Mouse (Mus musculus) spleen, adult 2 months (tissue): ENCODE data around the gene Mlana. TPM values are rescaled to one million over a fixed set of nuclear protein-coding genes. Genes with fewer than 3 reads are reported as not detected.

Experiments used
- DNase-seq, 2 experiments: peaks; one replicate each; pipeline versions ENCODE4 v3.0.0 to v3.0.0-alpha.2; 2012 to 2021; ENCODE audit warnings: low spot score in 2 of 2, low read depth in 1 of 2
- H3K27ac ChIP-seq: fragments of 200-500 bp; 2 replicates; pipeline ENCODE4 v1.5.1; 2012; ENCODE audit warnings: low read length, inconsistent platforms; ENCODE audit not compliant: insufficient read depth
- H3K27me3 ChIP-seq: fragments of 200-500 bp; 2 replicates; pipeline ENCODE4 v1.6.1; 2012; ENCODE audit warnings: mild to moderate bottlenecking, moderate library complexity, low read length, inconsistent platforms; ENCODE audit not compliant: control insufficient read depth, insufficient read depth
- H3K36me3 ChIP-seq: fragments of 200-500 bp; 2 replicates; pipeline ENCODE4 v1.6.1; 2012; ENCODE audit warnings: mild to moderate bottlenecking, low read length, inconsistent platforms; ENCODE audit not compliant: control insufficient read depth, insufficient read depth
- H3K4me1 ChIP-seq: fragments of 200-500 bp; 2 replicates; pipeline ENCODE4 v1.6.1; 2011; ENCODE audit warnings: inconsistent platforms; ENCODE audit not compliant: control insufficient read depth, insufficient read depth, insufficient read length
- H3K4me3 ChIP-seq: fragments of 200-500 bp; 2 replicates; pipeline ENCODE4 v1.5.1; 2011; ENCODE audit warnings: mild to moderate bottlenecking, inconsistent platforms; ENCODE audit not compliant: insufficient read depth, insufficient read length; ENCODE audit errors: extremely low read depth
- CTCF ChIP-seq: fragments of 200-500 bp; IDR thresholded peaks from 2 replicates; pipeline ENCODE4 v1.5.1; 2011; ENCODE audit warnings: mild to moderate bottlenecking, inconsistent platforms; ENCODE audit not compliant: insufficient read depth, insufficient read length, insufficient replicate concordance; ENCODE audit errors: extremely low read depth
- POLR2A ChIP-seq: fragments of 200-500 bp; IDR thresholded peaks from 2 replicates; pipeline ENCODE4 v1.6.1; 2011; ENCODE audit warnings: low read depth, low read length, inconsistent platforms
- WGBS: fragments of 180-500 bp; shearing (Covaris S2); methylation state at CpG from one replicate; pipeline ENCODE4 v1.1.7; 2018; 5-methylcytosine and 5-hydroxymethylcytosine counted together
- polyA plus RNA-seq: library from polyadenylated mRNA; depleted of rRNA; stranded (reverse); fragments of >200 nt; gene quantifications from 2 replicates; pipeline ENCODE4 v1.2.3, GENCODE M21; 2012

Gene Mlana
- polyA plus RNA-seq, 1 experiment, result 1.0 TPM

DNA sequence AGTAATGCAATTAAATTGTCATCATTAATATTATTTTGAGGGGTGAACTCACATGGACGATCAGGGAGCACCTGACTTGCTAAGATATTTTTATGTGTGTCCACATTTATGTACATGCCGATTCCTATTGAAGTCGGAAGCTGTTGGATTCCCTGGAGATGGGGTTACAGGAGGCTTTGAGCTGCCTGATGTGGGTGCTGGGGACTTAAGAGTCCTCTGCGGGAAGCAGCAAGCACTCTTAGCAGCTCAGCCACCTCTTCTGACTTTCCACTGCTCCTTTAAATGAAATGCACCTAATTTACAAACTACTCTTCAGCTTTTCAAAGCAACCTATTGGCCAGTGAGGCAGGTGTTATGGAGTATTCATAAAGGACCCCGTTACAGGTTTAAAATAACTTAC lies 10.8 kb downstream of the Mlana start:
- Histone ChIP-seq H3K27me3 (no peaks in the 10 kb centered on the region), H3K27ac (no peak overlapping the region), H3K4me3 (no peak overlapping the region), H3K4me1 (no peaks in the 10 kb centered on the region), H3K36me3 (no peaks in the 10 kb centered on the region)
- 65% methylated on average over 5 of the region's 5 CpGs for WGBS
- no peak for DNase-seq
- no peak for TF ChIP-seq CTCF
- TF ChIP-seq POLR2A, result no peak

DNA sequence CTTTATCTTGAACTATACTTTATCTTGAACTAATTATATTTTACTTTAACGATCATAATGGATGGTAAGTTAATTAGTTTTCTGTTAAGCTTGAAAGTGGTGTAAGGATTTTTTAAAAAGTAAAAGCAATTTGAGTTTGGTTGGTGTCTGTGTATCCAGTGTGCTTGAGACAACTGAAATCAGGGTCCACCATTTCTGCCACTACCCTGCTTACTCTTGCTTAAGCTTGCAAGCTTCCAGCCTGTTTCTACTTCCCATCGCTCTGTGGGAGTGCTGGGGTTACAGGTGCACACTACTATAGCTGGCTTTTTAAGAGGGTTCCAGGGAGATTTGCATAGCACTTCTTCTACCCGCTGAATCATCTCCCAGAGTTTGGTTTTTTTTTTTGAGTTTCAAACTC lies 11.8 kb downstream of the Mlana start:
- TF ChIP-seq CTCF (no peak), POLR2A (no peak)
- Histone ChIP-seq H3K27me3 (no peaks in the 10 kb centered on the region), H3K27ac (no peak overlapping the region), H3K4me3 (no peak overlapping the region), H3K36me3 (no peaks in the 10 kb centered on the region), H3K4me1 (no peaks in the 10 kb centered on the region)
- WGBS, result 84% methylated on average over 3 of the region's 3 CpGs
- DNase-seq, result no peak

DNA sequence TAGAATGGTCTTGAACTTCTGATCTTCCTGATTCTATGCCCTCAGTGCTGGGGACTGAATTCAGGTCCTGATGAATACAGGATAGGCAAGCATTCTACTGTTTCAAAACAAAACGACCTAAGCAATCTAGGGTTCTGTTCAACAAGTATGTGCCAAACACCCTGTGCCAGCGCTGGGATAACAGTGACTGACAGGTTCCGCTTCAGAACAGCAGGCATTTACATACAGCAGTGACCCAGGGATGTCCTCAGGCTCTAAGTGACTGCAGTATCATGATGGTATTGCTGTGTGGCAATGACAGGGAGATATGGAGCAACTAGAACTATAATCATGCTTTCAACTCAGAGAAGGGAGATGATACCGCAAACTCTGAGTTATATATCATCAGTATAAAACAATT lies 15.8 kb downstream of the Mlana start:
- no peak for DNase-seq
- H3K36me3 ChIP-seq, result peaks cover 9% of the 10 kb centered on the region
- 87% methylated on average over 4 of the region's 4 CpGs for WGBS

DNA sequence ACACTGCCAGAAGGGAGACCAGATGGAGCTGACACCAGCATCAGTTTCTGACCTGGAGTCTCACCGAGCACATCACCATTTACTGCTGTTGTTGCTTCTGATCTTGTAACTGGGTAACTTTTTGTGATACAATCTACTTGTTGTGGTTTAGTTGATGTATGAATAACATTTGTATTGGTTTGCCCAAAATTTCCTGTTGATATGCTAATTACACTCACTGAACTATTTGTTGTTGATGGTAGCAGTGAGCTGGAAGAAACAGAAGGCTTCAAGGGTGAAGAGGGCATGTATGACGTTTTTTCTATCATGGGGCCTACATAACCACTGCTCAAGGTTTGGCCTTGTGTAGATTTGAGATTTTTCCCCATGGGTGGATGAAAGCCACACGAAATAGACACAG lies 20.2 kb downstream of the Mlana start:
- DNase-seq, result no peak
- Histone ChIP-seq H3K27me3 (no peaks in the 10 kb centered on the region), H3K4me1 (no peaks in the 10 kb centered on the region), H3K4me3 (no peak overlapping the region), H3K36me3 (peaks cover 17% of the 10 kb centered on the region), H3K27ac (no peak overlapping the region)
- TF ChIP-seq CTCF (no peak), POLR2A (no peak)
- 87% methylated on average over 3 of the region's 3 CpGs for WGBS

More for the DNA sequence above, 15.8 kb downstream of the Mlana start:
- Histone ChIP-seq H3K4me3 (no peak overlapping the region), H3K4me1 (no peaks in the 10 kb centered on the region), H3K27ac (no peak overlapping the region), H3K27me3 (no peaks in the 10 kb centered on the region)
- TF ChIP-seq POLR2A (no peak), CTCF (no peak)

DNA sequence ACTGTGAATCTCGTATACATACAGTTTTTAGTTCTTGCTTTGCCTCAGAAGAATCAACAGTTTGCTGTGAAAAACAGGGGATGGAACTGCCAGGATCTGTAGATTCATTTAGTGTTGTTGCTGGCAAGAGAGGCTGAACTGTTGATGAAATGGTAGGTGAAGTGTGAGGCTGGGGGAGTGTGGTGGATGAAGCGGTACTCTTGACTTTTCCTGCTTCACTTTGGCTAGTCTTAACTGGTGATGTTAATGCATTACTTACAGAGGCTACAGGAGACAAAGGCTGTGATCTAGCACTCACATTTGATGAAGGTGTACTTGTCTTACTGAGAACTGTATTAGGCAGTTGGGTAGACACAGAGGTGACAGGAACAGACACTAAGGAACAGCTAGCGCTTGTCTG lies 20.9 kb downstream of the Mlana start:
- WGBS, result 97% methylated on average over 3 of the region's 3 CpGs
- H3K27me3 ChIP-seq, result no peaks in the 10 kb centered on the region
- no peak overlapping the region for H3K4me3 ChIP-seq
- H3K27ac ChIP-seq, result no peak overlapping the region
- TF ChIP-seq POLR2A (no peak), CTCF (no peak)
- H3K4me1 ChIP-seq, result no peaks in the 10 kb centered on the region
- no peak for DNase-seq
- H3K36me3 ChIP-seq, result peaks cover 17% of the 10 kb centered on the region

DNA sequence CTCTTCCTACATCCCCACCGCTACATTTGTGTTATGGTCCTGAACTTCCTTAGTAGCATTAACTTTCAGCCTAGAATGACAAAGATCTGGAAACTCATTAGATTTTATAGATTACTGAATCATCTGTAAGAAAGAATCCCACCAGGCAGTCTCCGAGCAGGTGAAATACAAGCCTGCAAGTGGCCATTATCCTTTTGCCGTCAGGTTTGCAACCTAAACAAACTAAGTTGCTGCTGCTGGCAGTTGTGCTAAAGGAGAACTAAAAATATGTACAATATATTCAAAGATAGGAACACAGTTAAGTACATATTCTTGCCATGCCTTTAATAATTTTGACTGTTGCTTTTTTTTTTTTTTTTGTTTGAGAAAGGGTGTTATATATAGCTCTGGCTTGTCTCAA lies 37.8 kb downstream of the Mlana start:
- Histone ChIP-seq H3K36me3 (no peaks in the 10 kb centered on the region), H3K4me3 (no peak overlapping the region), H3K27me3 (no peaks in the 10 kb centered on the region), H3K27ac (no peak overlapping the region), H3K4me1 (no peaks in the 10 kb centered on the region)
- TF ChIP-seq POLR2A (no peak), CTCF (no peak)
- WGBS, result 97% methylated on average over 3 of the region's 3 CpGs
- DNase-seq, result no peak

DNA sequence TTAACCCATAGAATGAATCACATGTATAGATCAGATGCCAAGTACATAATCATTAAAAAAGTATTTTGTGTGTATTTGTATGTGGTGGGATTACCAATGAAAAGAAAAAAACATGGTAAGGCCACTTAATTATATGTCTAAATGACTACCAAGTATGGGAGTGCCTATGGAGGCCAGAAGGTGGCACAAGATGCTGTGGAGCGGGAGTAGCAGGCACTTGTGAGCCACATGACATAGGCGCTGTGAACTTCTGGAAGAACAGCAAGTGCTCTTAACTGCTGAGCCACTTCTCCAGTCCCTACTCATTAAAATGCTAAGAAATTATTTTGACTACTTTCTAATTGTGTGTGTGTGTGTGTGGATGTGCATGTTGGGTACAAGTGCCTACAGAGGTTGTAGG lies 42.0 kb downstream of the Mlana start:
- WGBS, result 94% methylated on average over 2 of the region's 2 CpGs

More for the DNA sequence above, 42.0 kb downstream of the Mlana start:
- TF ChIP-seq POLR2A (no peak), CTCF (no peak)
- no peaks in the 10 kb centered on the region for H3K36me3 ChIP-seq
- H3K27ac ChIP-seq, result no peak overlapping the region
- H3K4me3 ChIP-seq, result no peak overlapping the region
- H3K27me3 ChIP-seq, result no peaks in the 10 kb centered on the region
- no peaks in the 10 kb centered on the region for H3K4me1 ChIP-seq
- DNase-seq, result no peak
